Mouse (Mus musculus): ENCODE measurements at regions not wholly inside any gene's neighbourhood (a gene's known extent, or its start where the extent isn't known, plus 50 kb on each side); places are given as distances from the start of the nearest gene placed in this dataset.

- peak; percentile 24 for DNase-seq (ENCODE audit: low spot score)
Measured at GRCm38 (mm10) chr14:85095631-85096030, 652.3 kb downstream of the Pcdh17 start.

GRCm38 (mm10) chr14:85097077-85097476 is 653.7 kb downstream of the Pcdh17 start:
- DNase-seq (ENCODE audit: low spot score) = peak; percentile 58

Measured in embryo, embryonic 10.5 days (tissue).